Mouse (Mus musculus): ENCODE results near the gene Olfr1440. TPM values are rescaled to one million over a fixed set of nuclear protein-coding genes. Genes with fewer than 3 reads are reported as not detected.

The Olfr1440 gene
- not detected in 2 replicates for polyA plus RNA-seq (2012)

DNA sequence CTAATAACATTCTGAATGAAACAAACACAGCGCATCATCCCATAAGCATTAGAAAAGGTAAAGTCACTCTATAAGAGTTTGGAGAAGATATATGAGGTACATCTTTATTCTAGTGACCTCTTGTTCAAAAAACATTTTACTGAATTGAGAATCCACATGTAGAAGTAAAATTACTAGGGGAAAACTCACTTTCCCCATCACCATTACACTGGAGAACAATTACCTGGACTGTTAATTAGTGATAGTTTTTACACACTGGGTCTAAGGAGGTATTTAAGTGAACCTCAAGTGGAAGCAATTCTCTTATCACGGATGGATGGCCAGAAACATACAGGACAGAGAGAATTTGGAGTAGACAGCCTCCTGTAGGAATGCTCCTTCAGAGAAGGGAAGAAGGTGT, at the start of gene Olfr1440:
Gene Olfr1440, plus strand, starts transcription at position 301 of the 400 bp plus-strand sequence.
- no peak for TF ChIP-seq GATA1 (IDR thresholded peaks at IDR 0.05; ENCODE audit: low read length)

DNA sequence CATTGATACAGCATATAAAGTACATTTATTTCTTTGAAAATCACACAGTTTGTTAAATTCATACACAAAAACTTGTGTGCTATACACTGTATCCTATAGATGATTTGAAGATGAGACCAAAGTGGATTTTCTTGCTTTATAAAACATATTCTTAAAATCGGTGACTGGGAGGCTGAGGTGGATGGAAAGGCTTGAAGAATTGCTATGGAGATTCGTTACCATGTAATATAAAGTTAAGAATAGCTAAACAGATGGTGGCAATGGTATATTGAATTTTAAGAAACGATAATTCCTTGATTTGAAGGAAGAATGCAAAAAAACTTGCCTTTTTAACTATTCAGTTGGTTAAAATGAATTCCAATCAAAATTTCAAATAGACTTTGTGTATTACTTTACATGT, 14.1 kb upstream of the Olfr1440 start:
- TF ChIP-seq GATA1 (IDR thresholded peaks at IDR 0.05; ENCODE audit: low read length) = no peak

DNA sequence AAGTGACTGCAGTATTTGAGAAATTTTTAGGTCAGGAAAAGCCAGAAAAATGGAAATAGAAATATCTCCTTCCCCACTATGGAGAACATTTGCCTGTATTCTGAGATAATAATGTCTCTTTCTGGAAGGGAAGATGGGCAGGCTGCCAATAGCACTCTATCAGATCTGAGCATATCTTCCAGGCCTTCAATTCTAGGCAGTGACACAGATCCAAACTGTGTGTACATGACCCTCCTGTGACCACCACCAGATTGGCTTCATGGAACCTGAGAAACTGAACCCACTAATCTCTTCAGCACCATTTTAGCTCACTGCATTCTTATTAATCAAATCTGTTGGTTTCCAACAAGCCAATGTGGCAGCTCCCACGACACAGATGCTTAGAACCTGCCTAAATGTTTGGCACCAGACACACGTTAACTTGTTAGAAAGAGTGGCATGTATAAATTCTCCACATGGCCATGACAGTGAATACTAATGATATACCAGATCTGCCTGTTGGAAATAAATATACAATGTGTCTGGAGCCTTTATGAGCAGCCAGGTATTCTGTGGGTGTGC, 12.5 kb upstream of the Olfr1440 start:
- TF ChIP-seq GATA1 (IDR thresholded peaks at IDR 0.05; ENCODE audit: low read length) = no peak

DNA sequence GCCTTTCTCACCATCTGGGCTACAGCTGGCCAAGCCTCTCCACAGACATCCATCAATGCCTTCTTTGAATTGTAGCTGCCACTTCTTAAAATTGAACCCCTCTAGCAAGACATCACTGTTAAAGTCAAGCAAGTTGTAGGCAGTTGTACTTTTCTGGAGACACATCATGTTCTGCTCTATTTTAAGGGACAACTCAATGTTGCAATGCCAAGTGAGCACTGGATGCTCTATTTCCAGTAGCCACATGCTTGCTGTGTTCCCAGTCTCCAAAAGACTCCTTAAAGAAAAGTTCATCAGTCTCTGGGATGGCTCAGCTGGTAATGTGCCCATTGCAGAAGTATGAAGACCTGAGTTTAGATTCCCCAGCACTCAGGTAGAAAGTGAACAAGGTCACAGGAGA, 26.7 kb downstream of the Olfr1440 start:
- no peak for TF ChIP-seq GATA1 (IDR thresholded peaks at IDR 0.05; ENCODE audit: low read length)

DNA sequence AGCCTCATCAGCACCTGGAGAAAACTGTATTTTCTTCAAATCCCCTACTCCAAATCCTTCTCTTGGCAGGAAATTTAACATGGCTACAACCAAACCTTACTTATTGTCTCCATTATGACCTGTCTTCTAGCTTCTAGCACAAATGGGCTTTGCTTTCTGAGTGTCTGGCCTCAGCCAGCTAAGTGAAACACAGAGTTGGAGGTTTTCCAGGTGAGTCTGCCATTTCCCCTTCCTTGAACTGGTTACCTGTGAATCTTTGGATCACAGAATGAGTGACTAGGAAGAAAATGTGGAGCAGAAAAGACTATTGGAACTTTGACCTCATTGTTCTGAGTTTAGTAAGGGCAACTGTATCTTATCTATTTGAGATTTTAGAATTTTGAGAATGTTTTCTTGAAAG, 30.3 kb downstream of the Olfr1440 start, which contains the start of gene Olfr1441:
Gene Olfr1441, plus strand, starts transcription at position 73 of the 400 bp plus-strand sequence.
- TF ChIP-seq GATA1 (IDR thresholded peaks at IDR 0.05; ENCODE audit: low read length) = no peak

DNA sequence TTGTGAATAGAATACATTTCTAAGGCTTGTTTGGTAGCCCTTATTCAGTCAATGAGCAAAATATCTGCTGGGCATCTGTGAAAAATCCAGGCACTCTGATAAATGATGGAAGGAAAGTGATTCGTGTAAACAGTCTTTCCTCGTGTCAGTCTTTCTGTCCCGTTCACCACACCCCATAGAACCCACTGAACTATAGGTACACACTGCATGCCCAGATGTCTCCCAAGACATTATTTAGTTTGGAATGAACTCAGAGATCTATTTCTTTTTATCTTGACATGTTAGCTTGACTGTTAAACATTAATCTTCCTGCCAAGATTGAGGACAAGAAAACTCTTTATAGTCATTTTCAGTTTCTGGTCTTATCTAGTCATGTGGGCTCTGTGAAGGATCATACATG, 31.2 kb downstream of the Olfr1440 start:
- no peak for TF ChIP-seq GATA1 (IDR thresholded peaks at IDR 0.05; ENCODE audit: low read length)

DNA sequence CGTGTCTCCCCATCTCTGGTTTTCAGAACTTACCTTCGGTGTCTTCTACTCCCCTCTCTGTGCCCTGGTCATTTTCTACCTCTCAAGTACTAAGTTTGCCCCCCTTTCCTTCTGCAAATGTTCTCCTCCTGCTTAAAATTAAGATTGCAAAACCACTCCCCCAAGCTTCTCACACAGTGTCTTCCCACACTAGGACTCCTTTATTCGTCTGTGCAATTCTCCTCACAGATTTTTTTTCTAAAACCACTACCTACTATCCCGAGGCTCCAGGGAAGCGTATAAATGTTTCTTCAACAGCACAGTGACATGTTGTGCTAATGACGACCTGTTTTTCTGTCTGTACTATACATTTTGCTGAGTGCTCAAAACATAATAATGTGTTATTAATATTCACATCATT, 33.5 kb downstream of the Olfr1440 start:
- no peak for TF ChIP-seq GATA1 (IDR thresholded peaks at IDR 0.05; ENCODE audit: low read length)

DNA sequence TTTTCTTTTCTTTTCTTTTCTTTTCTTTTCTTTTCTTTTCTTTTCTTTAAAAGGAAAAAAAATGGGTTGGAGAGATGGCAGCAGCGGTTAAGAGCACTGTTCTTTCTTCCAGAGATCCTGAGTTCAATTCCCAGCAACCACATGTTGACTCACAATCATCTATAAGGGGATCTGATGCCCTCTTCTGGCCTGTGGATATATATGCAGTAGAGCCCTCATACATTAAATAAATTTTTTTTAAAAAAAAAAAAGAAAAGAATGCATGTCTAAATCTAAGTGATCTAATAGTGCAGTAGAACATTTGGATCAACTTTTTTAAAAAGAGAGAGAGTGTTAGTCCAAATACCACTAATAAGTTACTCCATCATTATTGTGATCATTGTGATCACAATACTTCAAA, 34.6 kb downstream of the Olfr1440 start:
- TF ChIP-seq GATA1 (IDR thresholded peaks at IDR 0.05; ENCODE audit: low read length) = no peak

DNA sequence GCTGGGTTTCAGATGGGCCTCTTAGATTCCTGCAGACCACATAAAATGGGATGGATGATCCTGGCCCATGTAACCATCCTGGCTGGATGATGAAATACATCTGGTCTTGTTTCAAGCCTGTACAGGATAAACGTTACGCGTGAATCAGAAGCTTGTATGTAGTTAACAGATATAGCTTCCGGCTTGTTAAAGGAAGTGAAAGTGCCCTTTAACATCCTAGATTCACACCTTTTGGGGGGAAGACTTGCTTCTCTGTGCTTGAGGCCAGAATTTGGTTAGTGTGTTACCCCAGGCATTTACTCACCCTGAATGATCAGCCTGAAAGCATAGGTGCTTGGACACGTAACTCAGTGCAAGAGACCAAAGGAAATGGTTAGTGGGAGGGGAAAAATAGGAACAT, 40.0 kb downstream of the Olfr1440 start:
- no peak for TF ChIP-seq GATA1 (IDR thresholded peaks at IDR 0.05; ENCODE audit: low read length)

DNA sequence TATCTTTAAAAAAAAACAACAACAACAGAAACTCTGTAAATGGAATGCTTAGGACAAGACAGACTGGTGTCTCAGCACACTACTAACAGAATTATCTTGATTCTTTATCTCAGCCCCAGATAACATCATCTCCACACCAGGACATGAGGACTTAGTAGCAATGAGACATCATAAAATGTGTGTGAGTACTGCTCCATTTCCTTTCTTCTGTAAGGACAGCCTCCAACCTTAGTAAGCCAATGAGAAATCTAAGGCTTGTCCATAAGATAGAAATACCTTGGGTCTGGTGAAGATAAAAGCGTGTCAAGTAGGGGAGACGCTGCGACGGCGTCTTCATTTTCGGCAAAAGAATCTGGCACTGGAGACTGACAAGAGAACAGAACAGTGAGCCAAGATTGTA, 40.5 kb downstream of the Olfr1440 start, which contains the start of gene Pfpl:
Gene Pfpl, plus strand, starts transcription at position 301 of the 400 bp plus-strand sequence.
- TF ChIP-seq GATA1 (IDR thresholded peaks at IDR 0.05; ENCODE audit: low read length) = no peak

DNA sequence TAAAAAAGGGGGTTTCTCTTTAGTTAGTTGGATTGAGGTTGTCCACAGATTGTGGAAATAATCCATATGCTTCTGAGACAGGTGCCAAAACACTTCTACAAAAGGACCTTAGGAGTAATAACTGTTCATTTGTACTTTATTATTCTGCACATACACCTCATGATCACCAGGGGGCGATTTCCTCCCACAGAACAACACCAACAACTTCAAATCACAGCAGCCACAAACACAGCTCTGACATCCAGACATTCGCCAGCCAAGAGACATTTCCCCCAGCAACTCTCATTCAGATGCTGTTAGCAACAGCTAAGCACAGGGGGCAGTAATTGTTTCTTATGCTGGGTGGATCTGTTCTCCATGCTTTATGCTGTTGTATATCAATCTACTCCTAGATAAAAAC, 46.0 kb downstream of the Olfr1440 start:
- no peak for TF ChIP-seq GATA1 (IDR thresholded peaks at IDR 0.05; ENCODE audit: low read length)

DNA sequence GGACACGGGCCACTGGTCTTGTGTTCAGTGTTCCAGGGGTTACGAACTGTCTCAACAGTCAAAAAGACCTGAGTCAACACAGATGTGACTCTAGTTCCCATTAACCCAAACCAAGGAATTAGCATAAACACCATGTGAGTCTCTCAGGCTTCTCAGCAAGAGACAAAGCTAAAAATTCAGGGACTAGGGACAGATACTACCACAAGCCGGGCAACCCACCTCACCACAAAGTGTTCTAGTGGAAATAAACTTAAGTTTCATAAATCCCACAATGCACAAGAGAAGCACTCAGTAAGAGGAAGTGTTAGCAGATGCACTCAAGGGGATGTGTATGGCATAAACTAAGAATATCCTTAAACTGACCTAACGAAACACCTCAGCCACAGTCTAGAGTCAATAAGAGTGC, 47.9 kb downstream of the Olfr1440 start:
- TF ChIP-seq GATA1 (IDR thresholded peaks at IDR 0.05; ENCODE audit: low read length) = no peak

DNA sequence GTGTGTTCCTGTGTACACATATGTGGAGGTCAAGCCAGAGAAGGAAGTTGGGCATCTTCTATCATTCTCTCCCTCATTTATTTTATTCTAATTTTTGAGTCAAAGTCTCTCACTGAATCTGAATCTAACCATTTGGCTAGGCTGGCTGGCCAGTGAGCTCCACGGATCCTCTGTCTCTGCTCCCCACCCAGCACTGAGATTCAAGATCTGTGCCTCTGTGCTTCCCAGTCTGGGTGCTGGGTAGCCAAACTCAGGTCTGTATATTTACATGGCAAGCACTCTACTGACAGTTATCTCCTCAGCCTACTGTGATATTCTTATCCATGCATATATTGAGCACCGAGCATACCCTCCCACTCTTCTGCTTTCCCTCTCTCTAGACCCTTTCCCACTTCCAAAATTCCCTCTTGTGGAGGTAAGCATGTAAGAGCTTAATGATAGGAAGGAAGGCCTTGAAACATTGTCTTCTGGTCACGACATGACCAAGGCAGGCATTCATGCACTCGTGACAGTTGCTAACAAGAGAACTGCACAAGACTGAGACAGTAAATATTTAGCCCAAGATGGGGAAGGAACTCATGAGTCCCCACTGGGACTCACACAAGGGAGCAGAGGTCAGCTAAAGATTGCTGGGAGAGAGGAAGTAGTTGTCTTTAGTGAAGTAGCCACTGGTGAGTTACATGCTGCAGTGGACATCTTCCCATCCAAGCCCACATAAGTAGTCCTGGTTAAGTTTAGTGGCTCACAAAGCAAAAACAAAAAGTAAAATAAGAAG, 48.9 kb downstream of the Olfr1440 start:
- TF ChIP-seq GATA1 (IDR thresholded peaks at IDR 0.05; ENCODE audit: low read length) = no peak

DNA sequence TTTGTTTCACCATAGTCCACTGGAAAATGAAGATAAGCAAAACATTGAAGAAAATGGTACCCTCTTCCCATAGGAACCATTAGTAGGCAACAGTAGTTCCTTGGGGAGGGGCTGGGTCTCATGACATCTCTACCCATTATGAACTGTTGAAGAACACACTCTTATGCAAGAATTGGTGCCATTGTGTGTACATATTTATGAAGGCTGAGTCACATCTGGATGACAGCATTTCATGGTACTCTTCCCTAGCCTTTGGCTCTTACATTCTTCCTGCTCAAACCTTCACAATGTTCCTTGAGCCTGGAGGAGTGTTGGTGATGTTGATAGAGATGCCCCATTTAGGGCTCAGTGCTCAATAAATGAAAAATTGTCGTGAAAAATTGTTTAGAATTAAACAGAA, 52.5 kb downstream of the Olfr1440 start:
- TF ChIP-seq GATA1 (IDR thresholded peaks at IDR 0.05; ENCODE audit: low read length) = no peak

DNA sequence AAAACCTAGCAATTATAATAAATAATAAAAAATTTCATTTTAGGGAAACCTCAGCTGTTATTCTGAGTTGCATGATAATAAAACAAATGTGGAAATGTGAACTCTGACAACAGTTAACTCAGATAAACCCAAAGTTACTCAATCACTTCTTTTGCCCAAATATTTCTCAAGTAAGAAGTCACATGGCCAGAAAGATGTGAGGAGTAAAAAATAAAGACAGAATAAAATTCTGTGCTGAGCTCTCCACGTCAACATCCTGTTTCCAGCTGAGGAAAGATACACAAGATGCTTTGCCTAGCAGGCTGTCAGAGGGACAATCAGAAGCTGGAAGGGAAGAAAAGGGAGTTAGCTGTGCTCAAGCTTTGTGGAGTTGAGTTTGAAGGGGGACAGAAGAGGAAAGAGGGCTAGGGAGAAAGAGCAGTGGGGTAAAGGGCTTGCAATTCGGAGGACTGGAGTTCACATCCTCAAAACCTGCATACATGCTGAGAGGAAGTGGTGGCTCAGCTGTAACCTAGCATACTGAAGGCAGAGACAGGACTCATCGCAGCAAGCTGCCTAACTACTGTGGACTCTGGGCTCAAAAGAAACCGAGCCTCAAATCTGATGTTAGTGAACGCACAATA, 53.1 kb downstream of the Olfr1440 start:
- no peak for TF ChIP-seq GATA1 (IDR thresholded peaks at IDR 0.05; ENCODE audit: low read length)

DNA sequence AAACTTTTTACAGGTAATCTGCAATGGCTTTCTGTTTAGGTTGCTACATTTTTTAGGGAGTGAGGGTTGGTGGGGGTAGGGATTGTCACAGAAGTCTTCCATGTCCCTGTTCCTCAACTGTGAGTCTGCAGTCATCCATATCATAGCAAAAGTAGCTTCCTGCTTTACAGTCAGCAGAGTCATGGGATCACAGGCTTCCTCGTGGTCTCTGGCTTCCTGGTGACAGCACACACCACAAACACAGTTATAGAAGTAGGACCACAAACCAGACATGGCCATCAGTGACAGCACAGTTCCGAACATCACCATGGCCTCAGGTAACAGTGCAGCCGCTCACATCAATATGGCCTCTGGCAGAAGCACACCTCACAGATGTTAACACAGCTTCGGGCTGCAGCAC, 55.5 kb downstream of the Olfr1440 start:
- TF ChIP-seq GATA1 (IDR thresholded peaks at IDR 0.05; ENCODE audit: low read length) = no peak

DNA sequence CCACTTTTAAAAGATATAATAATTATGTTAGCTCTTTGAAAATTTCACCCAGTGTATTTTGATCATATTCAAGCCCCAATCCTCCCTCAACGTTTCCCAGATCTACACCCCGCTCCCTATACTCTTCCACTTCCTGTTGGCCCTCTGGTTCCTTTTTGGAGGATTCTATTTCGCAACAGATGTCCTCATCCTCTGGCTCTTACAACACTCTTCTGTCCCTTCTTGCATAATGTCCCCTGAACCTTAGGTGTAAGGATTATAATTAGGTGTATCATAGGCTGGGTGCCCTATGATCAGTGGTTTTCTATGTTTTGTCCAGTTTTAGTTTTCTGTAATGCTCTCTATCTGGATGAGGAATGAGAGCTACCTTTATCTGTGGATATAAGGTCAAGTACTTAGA, 57.9 kb downstream of the Olfr1440 start:
- no peak for TF ChIP-seq GATA1 (IDR thresholded peaks at IDR 0.05; ENCODE audit: low read length)

Other genes starting within 250 kb of the Olfr1440 start
- gene Olfr1555-ps1, start 217.2 kb upstream of the Olfr1440 start, polyA plus RNA-seq (2012) = not detected in 2 replicates
- not detected in 2 replicates for gene Olfr1431, start 186.6 kb upstream of the Olfr1440 start, polyA plus RNA-seq (2012)
- gene Olfr1432, start 154.7 kb upstream of the Olfr1440 start, polyA plus RNA-seq (2012) = not detected in 2 replicates
- not detected in 2 replicates for gene Olfr262, start 145.6 kb upstream of the Olfr1440 start, polyA plus RNA-seq (2012)
- gene Olfr235, start 126.2 kb upstream of the Olfr1440 start, polyA plus RNA-seq (2012) = not detected in 2 replicates
- not detected in 2 replicates for gene Olfr1434, start 107.4 kb upstream of the Olfr1440 start, polyA plus RNA-seq (2012)
- not detected in 2 replicates for gene Olfr1436, start 88.1 kb upstream of the Olfr1440 start, polyA plus RNA-seq (2012)
- not detected in 2 replicates for gene Olfr1437, start 62.2 kb upstream of the Olfr1440 start, polyA plus RNA-seq (2012)
- not detected in 2 replicates for gene Olfr1438-ps1, start 51.4 kb upstream of the Olfr1440 start, polyA plus RNA-seq (2012)
- not detected in 2 replicates for gene Olfr1441, start 30.2 kb downstream of the Olfr1440 start, polyA plus RNA-seq (2012)
- not detected in 2 replicates for gene Pfpl, start 40.6 kb downstream of the Olfr1440 start, polyA plus RNA-seq (2012)
- gene Mpeg1, start 73.5 kb downstream of the Olfr1440 start, polyA plus RNA-seq (2012) = not detected in 2 replicates
- not detected in 2 replicates for gene Dtx4, start 114.2 kb downstream of the Olfr1440 start, polyA plus RNA-seq (2012)
- gene Fam111a, start 158.5 kb downstream of the Olfr1440 start, polyA plus RNA-seq (2012) = not detected in 2 replicates
- gene Gm4952, start 212.7 kb downstream of the Olfr1440 start, polyA plus RNA-seq (2012) = not detected in 2 replicates
- not detected in 2 replicates for gene Glyat, start 246.0 kb downstream of the Olfr1440 start, polyA plus RNA-seq (2012)

Measured in G1E-ER4 (cell line).